Mouse (Mus musculus) left cerebral cortex, adult 9 months (tissue): ENCODE measurements around the gene Zfp382.
"Not testable (repeated sequence)": the region's sequence is repeated elsewhere in the genome, so short reads cannot be mapped to it uniquely, and the experiment has no call there.

Experiments
- DNase-seq, 2 experiments: peaks; one replicate each; pipeline ENCODE4 v3.0.0; 2022; ENCODE audit warnings: low spot score in 2 of 2

The Zfp382 gene

GRCm38 (mm10) chr7:30121308-30122187 lies at the start of gene Zfp382:
TSS of gene Zfp382 (plus strand) at chr7:30121942.
- DNase-seq: peak; percentile 59 to 89

DNA sequence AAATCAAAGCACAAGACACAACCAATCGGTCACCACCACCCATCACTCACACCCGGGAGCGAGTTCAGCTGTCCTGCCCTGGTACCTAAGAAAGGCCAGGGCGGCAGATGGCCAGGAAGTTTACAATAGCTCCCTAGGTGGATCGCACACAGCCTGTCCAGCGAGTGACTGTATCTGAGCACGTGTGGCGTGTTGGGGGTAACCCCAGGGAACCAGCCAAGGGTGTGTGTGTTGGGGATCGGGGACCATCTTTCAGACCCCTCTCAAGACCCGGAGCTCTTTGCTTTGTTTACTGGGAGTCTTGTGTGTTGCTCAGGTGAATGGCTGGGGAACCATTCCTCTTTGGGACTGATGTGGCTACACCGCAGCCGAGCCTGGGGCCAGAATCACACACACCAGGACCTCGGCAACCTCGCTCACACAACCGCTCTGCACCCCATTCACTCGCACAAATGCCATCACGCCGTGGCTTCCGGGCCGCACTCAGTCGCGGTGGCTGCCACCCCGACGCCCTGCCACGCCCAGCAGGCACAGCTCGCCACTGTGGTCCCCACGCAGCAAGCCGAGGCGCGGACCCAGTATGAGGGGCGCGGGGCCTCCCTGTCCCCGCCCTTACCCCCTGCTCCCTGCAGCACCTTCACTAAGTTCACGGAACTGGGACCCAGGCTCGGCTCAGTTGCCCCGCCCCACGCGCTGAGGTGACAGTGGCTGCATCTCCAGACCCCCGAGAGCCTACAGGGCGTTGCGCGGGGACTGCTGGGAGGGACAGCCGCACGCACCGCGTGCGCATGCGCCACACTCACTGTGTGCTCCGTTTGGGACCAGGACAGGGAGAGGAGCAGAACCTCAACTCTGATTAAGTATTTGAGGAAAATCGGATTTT lies 49.4 kb upstream of the Zfp382 start, which contains the start of gene Zfp82:
TSS of gene Zfp82 (minus strand) at position 755 of the 883 bp plus-strand sequence.
- DNase-seq: peak in 1 of 2 experiments; percentile 82

DNA sequence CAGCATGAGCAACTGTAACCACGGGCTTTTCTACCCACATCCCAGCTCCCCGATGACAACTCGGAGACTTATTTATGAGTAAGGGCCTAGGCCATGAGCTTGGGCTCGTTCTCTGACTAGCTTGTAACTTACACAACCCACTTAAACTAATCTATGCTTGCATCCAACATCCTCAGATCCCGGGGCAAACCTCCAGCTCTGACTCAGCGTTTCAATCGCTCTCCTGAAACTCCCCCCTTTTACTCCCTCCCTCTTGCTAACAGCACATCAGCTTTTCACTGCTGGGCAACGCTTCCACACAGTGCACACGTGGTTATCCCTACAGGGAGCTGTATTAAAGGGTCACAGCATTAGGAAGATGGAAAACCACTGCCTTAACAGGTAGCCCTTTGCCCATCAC lies 35.2 kb upstream of the Zfp382 start:
- DNase-seq: peak in 1 of 2 experiments; percentile 72

GRCm38 (mm10) chr7:30089405-30089804 lies 32.3 kb upstream of the Zfp382 start:
- DNase-seq: no peak

DNA sequence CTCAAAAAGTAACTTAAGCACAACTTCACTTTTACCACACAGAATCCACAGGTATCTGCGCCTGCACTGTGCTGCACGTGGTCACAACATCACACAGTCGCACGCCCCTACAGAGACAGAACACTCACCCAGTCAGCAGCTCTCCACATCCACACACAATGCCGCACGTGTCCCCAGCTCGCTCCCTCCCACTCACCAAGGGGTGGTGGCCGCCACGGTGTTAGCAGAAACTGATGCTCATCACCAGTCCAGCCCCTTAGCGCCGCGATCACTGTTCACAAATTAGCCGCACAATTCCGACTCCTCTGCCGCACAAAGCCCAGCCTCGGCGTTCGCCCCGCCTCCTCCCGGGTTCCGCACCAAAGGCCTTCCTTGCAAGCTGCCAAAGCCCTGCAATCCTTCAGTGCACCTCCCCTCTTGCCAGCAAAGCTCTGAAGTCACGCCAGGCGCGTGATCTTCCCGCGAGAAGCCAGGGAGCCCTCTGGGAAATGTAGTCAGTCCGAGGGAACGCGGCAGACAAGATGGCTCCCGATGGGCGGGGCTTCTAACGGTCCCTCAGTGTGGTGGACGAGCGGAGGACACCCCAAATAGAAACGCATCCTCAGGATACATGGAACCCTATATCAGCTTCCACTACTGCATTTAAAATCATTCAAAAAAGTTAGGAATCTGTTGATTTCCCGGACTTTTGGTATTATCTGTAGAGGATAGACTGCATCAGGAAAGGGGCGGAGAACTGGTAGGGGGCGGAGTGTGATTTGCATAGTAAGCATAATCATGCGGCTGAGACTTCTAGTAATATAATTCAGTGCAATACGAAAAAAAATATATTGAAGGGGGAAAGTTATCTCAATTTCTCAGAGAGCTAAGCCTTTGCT lies 31.4 kb upstream of the Zfp382 start, which contains the start of the genes Gm26920 and Zfp566:
TSS of gene Gm26920 (minus strand) at position 319 of the 878 bp plus-strand sequence.
TSS of gene Zfp566 (minus strand) at position 436 of the 878 bp plus-strand sequence.
- peak; percentile 90 to 98 for DNase-seq

DNA sequence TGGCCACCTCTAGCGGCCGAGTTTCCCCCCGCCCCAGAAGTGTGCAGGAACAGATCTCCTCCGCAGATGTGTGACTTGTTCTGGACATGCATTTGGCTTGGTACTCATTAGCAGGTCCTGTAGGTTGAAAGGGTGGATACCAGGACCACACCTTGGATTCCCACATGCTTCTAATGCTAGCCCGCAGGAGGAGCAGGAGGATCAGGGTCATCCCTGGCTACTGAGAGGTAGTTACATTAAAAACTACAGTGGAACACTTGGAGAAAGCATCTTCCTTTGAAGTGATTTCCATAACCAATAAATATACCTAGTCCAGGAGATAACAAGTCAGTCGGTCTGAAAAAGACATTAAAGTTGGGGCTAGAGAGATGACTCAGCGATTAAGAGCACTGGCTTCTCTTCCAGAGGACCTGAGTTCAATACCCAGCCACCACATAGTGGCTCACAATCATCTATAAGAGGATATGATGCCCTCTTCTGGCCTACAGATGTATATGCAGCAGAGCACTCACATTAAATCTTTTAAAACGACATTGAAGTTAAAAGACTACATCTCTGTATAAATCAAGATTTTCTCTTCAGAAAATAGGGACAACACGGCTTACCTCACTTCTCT lies 30.7 kb upstream of the Zfp382 start:
- no peak for DNase-seq

DNA sequence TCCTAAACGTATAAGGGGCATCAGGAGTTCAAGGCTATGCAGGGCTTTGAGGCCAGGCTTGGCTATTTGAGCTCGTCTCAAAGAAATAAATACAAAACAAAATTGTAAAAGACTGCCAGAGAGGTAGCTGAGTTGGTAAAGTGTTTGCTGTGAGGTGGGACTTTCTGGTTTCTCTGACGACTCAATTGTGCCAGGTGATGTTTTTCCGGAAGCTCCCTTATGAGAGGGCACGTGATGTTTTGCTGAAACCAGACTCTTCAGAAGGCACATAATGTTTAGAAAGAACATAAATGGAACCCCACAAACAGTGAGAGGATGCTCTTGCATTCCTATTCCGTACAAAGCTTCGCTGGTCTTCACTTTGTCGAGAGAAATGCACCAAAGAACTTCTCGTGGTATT lies 29.1 kb upstream of the Zfp382 start:
- no peak for DNase-seq

GRCm38 (mm10) chr7:30093918-30094415 lies 27.8 kb upstream of the Zfp382 start:
- DNase-seq: no peak

- peak; percentile 83 to 93 for DNase-seq
These were observed 26.9 kb upstream of the Zfp382 start, which contains the start of gene Zfp260 for GRCm38 (mm10) chr7:30094646-30095429. TSS of gene Zfp260 (plus strand) at chr7:30094777.

DNA sequence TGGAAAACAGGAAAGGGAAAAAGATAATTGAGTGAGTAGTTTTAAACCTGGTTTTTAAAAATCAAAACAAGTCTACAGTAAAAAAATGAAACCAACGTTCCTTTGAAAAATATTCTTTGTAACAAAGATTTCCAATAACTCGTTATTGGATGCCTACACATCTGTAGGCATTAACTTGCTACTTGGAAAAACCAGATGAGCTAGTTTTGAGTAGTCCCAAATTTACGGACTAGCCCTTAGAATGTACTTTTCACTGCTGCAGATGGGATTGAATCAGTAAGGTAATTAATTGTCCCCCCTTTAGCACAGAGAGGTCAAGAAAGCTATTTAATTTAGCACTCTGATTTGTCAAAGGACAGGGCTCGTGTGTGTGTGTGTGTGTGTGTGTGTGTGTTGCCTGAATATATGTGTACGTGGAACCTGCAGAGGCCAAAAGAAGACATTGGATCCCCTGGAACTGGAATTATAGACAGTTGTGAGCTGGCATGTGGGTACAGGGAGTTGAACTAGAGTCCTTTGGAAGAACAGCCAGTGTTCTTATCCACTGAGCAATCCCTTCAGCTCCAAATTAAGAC lies 26.1 kb upstream of the Zfp382 start:
- DNase-seq: no peak

- peak; percentile 66 to 86 for DNase-seq
These were observed 22.4 kb upstream of the Zfp382 start for GRCm38 (mm10) chr7:30099297-30099696.

GRCm38 (mm10) chr7:30116076-30116475 lies 5.7 kb upstream of the Zfp382 start:
- DNase-seq: no peak

DNA sequence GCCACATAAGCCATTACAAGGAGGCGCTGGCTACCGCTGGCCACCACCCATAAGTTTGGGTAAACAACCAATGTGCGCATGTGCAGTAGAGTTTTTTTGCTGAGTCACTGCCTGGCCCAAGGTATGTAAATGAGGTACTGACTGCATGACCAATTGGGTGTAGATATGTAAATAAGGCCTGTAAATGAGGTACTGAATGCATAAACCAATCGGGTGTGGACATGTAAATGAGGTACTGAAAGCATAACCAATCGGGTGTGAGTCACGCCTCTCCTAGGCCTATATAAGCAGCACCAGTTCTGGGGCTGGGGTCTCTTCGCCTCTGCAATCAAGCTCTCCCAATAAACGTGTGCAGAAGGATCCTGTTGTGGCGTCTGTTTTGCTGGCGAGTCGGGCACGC lies 3.8 kb upstream of the Zfp382 start:
- DNase-seq: not testable (repeated sequence)

DNA sequence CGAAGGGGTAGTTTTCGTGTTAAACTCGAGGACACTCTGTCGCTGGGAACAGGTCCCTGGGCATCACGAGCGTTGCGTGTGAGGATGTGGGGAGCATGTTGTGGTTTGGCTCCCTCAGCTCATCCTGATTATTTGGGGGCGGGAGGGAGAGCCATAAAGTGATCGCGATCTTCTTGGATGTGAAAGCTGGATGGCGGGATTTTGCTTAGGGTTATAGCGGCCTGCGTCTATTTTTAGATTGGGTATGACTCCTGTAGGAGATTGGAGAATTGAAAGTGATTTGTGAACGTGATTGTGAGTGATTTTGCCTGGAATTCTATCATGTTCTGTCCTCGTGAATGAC lies 417 bp downstream of the Zfp382 start:
- DNase-seq: no peak

- no peak for DNase-seq
These were observed 8.2 kb downstream of the Zfp382 start for GRCm38 (mm10) chr7:30129900-30130299.

- DNase-seq: no peak
These were observed 10.7 kb downstream of the Zfp382 start for GRCm38 (mm10) chr7:30132396-30132795.

GRCm38 (mm10) chr7:30136826-30137225 lies 15.1 kb downstream of the Zfp382 start:
- no peak for DNase-seq

DNA sequence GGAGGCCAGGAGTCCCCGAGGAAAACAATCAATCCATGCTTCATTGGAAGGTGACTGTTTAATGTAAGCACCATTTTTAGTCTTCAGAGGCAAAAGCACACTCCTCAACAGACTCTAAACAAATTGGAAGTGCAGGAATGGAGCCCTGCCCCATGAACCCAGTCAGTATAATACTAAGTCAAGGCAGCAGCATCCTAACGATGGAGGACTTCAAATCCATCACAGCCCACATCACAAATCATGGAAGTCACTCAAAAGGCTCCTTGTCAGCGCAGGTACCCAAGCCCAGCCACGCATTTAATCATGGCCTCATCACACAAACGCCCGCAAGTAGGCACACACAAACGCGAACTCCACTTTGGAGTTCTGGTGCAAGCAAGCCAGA lies 21.4 kb downstream of the Zfp382 start:
- no peak for DNase-seq

- peak; percentile 44 to 50 for DNase-seq
These were observed 21.9 kb downstream of the Zfp382 start for GRCm38 (mm10) chr7:30143555-30144209.
